Mouse (Mus musculus) ES-E14 (cell line): ENCODE results near the gene Usf1. TPM values are rescaled to one million over a fixed set of nuclear protein-coding genes. Genes with fewer than 3 reads are reported as not detected.

Experiments used
- DNase-seq: peaks from one replicate; pipeline ENCODE4 v3.0.0-alpha.2; 2013; ENCODE audit warnings: low read depth, low spot score
- H3K27ac ChIP-seq: 2 replicates; pipeline ENCODE4 v1.5.1; 2012; ENCODE audit warnings: low read depth, mild to moderate bottlenecking, low read length, moderate library complexity, mixed read lengths; ENCODE audit not compliant: poor library complexity, insufficient read depth, severe bottlenecking
- H3K36me3 ChIP-seq: 2 replicates; pipeline ENCODE4 v1.6.1; 2012; ENCODE audit warnings: mild to moderate bottlenecking, low read length, moderate library complexity, mixed read lengths; ENCODE audit not compliant: control insufficient read depth, poor library complexity, insufficient read depth, severe bottlenecking
- H3K4me1 ChIP-seq, 2 experiments: fragments of 150-350 bp in 1 of 2; sonication (generic) in 1 of 2; 2 replicates each; pipeline ENCODE4 v1.6.1; 2012; ENCODE audit warnings: low read length in 2 of 2, mild to moderate bottlenecking in 1 of 2, mixed read lengths in 1 of 2; ENCODE audit not compliant: control insufficient read depth in 2 of 2, insufficient read depth in 2 of 2, poor library complexity in 1 of 2
- H3K4me3 ChIP-seq, 2 experiments: fragments of 150-350 bp in 1 of 2; sonication (generic) in 1 of 2; 2 replicates each; pipeline ENCODE4 v1.5.1; 2012; ENCODE audit warnings: low read length in 2 of 2, low read depth in 1 of 2, mild to moderate bottlenecking in 1 of 2, mixed read lengths in 1 of 2; ENCODE audit not compliant: insufficient read depth in 1 of 2, poor library complexity in 1 of 2, severe bottlenecking in 1 of 2
- H3K9ac ChIP-seq: 2 replicates; pipeline ENCODE4 v1.6.1; 2012; ENCODE audit warnings: low read depth, mild to moderate bottlenecking, low read length, mixed read lengths; ENCODE audit not compliant: poor library complexity, insufficient read depth, severe bottlenecking
- H3K9me3 ChIP-seq: fragments of 150-350 bp; sonication (generic); 2 replicates; pipeline ENCODE4 v1.6.1; 2012; ENCODE audit warnings: low read depth, mild to moderate bottlenecking, low read length; ENCODE audit not compliant: control insufficient read depth, insufficient read depth
- CHD2 ChIP-seq: IDR thresholded peaks from 2 replicates; pipeline ENCODE4 v1.6.1; 2014; ENCODE audit warnings: mild to moderate bottlenecking, low read depth, low read length, inconsistent platforms
- HCFC1 ChIP-seq: IDR thresholded peaks from 2 replicates; pipeline ENCODE4 v1.6.1; 2012; ENCODE audit warnings: low read length, inconsistent platforms, borderline replicate concordance; ENCODE audit not compliant: insufficient read depth
- MAFK ChIP-seq: IDR thresholded peaks from 2 replicates; pipeline ENCODE4 v1.6.1; 2014; ENCODE audit warnings: mild to moderate bottlenecking, low read depth, low read length, inconsistent platforms; ENCODE audit not compliant: insufficient read depth
- ZC3H11A ChIP-seq: IDR thresholded peaks from 2 replicates; pipeline ENCODE4 v1.6.1; 2012; ENCODE audit warnings: low read depth, mild to moderate bottlenecking, inconsistent platforms, low read length, borderline replicate concordance
- ZNF384 ChIP-seq: IDR thresholded peaks from 2 replicates; pipeline ENCODE4 v1.6.1; 2012; ENCODE audit warnings: low read depth, low read length, inconsistent platforms
- in situ Hi-C, 2 experiments: fragments of 600-800 bp; cut with MboI; formaldehyde crosslinking; loops; one replicate each; pipeline ENCODE4 v1.15.1; 2025; ENCODE audit warnings: low sequenced_read_pairs in 2 of 2, inconsistent platforms in 1 of 2; ENCODE audit not compliant: unreplicated experiment in 2 of 2
- total RNA-seq: library from RNA; depleted of rRNA; stranded (reverse); fragments of 300-350 nt; gene quantifications from 2 replicates; pipeline ENCODE4 v1.2.3, GENCODE M21; 2012

Gene Usf1
- total RNA-seq, 1 experiment, result 151 TPM

GRCm38 (mm10) chr1:171411492-171411941, 404 bp downstream of the Usf1 start:
- H3K36me3 ChIP-seq, result peaks cover 13% of the 10 kb centered on the region
- TF ChIP-seq ZC3H11A (no peak), CHD2 (no peak), MAFK (no peak), HCFC1 (no peak), ZNF384 (no peak)
- peaks cover 5 to 17% of the 10 kb centered on the region in 2 experiments; a peak in 3 of 4 replicates for H3K4me1 ChIP-seq
- H3K9ac ChIP-seq, result peak overlapping the region; percentile 92
- in situ Hi-C loops, result no loop called here
- peak overlapping the region; percentile 88 to 92 for H3K4me3 ChIP-seq
- no peaks in the 10 kb centered on the region for H3K9me3 ChIP-seq
- DNase-seq, result no peak
- H3K27ac ChIP-seq, result peak overlapping the region; percentile 76

GRCm38 (mm10) chr1:171412001-171412441, 908 bp downstream of the Usf1 start:
- Histone ChIP-seq H3K9me3 (no peaks in the 10 kb centered on the region), H3K27ac (peak overlapping the region; percentile 76; the same call in 1 of the 2 replicates), H3K4me3 (peak overlapping the region; percentile 88 to 92), H3K36me3 (peaks cover 16% of the 10 kb centered on the region), H3K4me1 (peaks cover 5 to 19% of the 10 kb centered on the region in 2 experiments; a peak in 3 of 4 replicates), H3K9ac (peak overlapping the region; percentile 92)
- in situ Hi-C loops, result no loop called here
- no peak for DNase-seq
- TF ChIP-seq ZNF384 (no peak), MAFK (no peak), HCFC1 (no peak), ZC3H11A (no peak), CHD2 (no peak)

- Histone ChIP-seq H3K4me3 (peak overlapping the region; percentile 88 to 92), H3K4me1 (peaks cover 5 to 21% of the 10 kb centered on the region in 2 experiments; a peak in 3 of 4 replicates), H3K36me3 (peaks cover 20% of the 10 kb centered on the region), H3K27ac (peak overlapping the region; percentile 34; the same call in 1 of the 2 replicates), H3K9ac (peak overlapping the region; percentile 61; the same call in 1 of the 2 replicates), H3K9me3 (no peaks in the 10 kb centered on the region)
- no peak for DNase-seq
- in situ Hi-C loops, result no loop called here
- TF ChIP-seq MAFK, result no peak
- no peak for TF ChIP-seq CHD2
- no peak for TF ChIP-seq ZC3H11A
- no peak for TF ChIP-seq HCFC1
- no peak for TF ChIP-seq ZNF384
Measured at GRCm38 (mm10) chr1:171412446-171412845, 1.3 kb downstream of the Usf1 start.

- H3K36me3 ChIP-seq, result peaks cover 29% of the 10 kb centered on the region
- no peak for DNase-seq
- TF ChIP-seq MAFK (no peak), ZC3H11A (no peak), HCFC1 (no peak), CHD2 (no peak)
- in situ Hi-C loops, result no loop called here
- H3K27ac ChIP-seq, result peak overlapping the region; percentile 51; the same call in 1 of the 2 replicates
- peak overlapping the region; percentile 88 to 92; a peak in 3 of 4 replicates for H3K4me3 ChIP-seq
- peaks cover 5 to 23% of the 10 kb centered on the region in 2 experiments; a peak in 3 of 4 replicates for H3K4me1 ChIP-seq
- H3K9me3 ChIP-seq, result no peaks in the 10 kb centered on the region
- H3K9ac ChIP-seq, result peak overlapping the region; percentile 61; the same call in 1 of the 2 replicates
Measured at GRCm38 (mm10) chr1:171413608-171414007, 2.5 kb downstream of the Usf1 start.
